Mouse (Mus musculus): Measurements from ENCODE around the gene Rangrf.
"Not testable (repeated sequence)": the region's sequence is repeated elsewhere in the genome, so short reads cannot be mapped to it uniquely, and the experiment has no call there.

The Rangrf gene

GRCm38 (mm10) chr11:68946001-68946400 is 29.0 kb downstream of the Rangrf start:
- DNase-seq (ENCODE audit: low spot score) = no peak

GRCm38 (mm10) chr11:68945245-68945644 is 29.7 kb downstream of the Rangrf start:
- no peak for DNase-seq (ENCODE audit: low spot score)

GRCm38 (mm10) chr11:68942731-68943130 is 32.3 kb downstream of the Rangrf start:
- no peak for DNase-seq (ENCODE audit: low spot score)

DNA sequence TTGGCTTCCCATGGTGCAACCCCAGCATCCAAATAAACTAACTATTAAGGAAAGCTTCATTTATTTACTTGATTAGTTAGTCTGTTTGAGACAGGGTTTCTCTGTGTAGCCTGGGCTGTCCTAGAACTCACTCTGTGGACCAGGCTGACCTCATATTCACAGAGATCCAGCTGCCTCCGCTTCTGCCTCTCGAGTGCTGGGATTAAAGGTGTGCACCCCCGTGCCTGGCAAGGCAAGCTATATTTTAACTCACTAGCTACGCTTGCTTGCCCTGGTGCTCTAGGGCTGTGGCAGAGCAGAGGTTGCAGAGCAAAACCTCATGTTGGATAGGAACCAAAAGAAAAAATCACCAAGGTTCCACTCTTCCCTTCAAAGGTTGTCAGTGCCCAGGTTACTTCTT is 34.5 kb downstream of the Rangrf start:
- no peak for DNase-seq (ENCODE audit: low spot score)

DNA sequence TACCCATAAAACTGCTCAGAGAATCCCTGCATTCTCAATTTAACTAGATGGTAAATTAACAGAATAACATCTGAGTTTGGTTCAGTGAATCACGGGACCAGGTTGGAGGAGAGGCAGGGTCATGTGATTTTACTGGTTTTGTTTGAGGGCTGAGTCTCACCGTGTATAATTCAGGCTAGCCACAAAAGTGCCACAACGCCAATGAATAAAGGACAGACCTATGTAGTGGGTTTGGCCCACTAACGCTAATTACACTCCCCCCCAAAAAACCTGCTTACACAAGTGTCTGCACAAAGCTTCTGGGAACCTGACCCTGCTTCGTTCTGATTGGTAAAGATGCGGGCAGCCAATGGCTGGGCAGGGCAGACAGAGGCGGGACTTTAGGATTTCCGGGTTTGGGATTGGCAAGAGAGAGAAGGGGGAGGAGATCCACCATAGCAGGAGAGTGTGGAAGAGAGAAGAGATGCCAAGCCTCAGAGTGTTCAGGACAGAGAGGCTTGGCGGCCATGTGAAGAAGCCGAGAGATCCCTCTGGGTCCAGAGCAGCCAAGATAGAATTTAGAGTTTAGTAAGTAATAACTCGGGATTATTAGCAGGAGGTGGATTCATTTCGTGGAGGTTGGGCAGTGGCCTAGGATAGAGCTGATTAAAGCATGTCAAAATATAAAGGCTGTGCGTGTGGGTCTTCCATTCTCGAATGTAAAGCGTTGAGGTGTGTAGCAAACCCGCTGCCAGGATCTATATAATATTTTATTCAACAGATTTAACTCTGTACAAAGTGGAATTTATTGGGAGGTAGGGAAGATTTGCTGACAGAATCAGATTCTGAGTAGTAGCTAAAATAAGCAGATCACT is 35.3 kb downstream of the Rangrf start:
- peak; percentile 84 for DNase-seq (ENCODE audit: low spot score)

GRCm38 (mm10) chr11:68936951-68937350 is 38.0 kb downstream of the Rangrf start:
- DNase-seq (ENCODE audit: low spot score) = not testable (repeated sequence)

DNA sequence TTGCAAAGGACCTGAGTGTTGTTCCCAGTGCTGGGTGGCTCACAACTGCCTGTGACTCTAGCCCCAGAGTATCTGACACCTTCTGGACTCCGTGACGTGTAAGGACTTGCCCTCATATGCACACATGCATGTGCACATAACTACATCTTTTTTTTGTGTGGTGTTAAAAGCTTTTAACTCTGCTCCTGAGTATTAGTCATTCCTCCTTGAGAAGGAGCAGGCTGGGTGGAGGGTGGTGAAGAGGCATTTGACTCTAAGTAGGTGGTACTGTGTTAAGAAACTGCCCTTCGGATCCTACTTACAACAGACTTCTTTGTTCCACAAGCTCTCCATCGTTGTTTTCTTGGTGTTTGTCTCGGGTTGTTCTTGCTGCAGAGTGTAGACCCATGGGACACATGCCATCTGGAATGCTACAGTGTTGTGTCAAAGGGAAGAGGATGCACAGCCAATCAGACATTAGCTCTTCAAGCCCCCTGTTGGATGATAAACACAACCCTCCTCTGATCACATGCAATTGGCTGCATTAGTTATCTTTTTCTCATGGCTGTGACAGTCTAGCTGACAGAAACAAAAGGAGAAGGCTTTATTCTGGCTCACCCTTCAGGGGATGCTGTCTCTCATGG is 41.0 kb downstream of the Rangrf start:
- DNase-seq (ENCODE audit: low spot score) = no peak

DNA sequence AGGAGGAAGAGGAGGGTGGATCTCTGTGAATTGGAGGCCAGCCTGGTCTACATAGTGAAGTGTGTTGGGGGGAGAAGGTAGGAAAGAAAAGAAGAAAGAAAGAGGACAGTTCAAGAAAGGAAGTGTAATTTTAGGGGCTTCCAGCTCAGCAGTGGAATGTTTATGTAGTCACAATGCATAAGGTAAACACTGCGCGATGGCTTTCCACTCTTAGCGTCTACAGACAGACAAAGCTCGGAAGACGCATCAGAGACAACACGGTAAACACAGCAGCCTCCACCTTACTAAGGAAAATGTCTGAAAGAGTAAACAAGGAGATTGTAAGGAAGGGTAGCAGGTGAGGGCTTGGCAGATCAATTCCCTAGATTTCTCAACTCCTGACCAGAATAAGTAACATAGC is 45.0 kb downstream of the Rangrf start:
- no peak for DNase-seq (ENCODE audit: low spot score)

- no peak for DNase-seq (ENCODE audit: low spot score)
Observed at GRCm38 (mm10) chr11:68926981-68927380, 48.0 kb downstream of the Rangrf start, which contains the start of gene Odf4. Gene Odf4 (minus strand): TSS chr11:68927081.

GRCm38 (mm10) chr11:68924749-68925148 is 50.2 kb downstream of the Rangrf start:
- DNase-seq (ENCODE audit: low spot score) = no peak

DNA sequence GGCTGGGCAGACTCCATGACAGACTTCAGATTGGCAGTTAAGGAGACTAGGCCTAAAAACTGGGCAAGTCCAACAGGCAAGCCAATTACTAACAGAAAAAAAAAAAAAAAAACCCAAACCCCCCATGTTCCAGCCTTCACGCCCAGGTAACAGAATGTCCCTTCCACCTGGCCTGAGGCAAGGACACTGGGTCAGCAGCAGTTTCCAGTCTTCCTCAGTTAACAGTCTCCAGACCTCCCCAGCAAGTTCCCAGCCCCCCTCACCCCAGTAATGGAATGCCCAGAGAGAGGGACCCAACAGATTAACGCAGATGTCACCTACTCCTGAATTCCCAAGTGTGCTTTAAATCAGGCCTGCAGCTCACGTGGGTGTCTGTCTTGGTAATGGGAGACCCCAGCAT is 51.8 kb downstream of the Rangrf start:
- no peak for DNase-seq (ENCODE audit: low spot score)
